Mouse (Mus musculus) MEL (cell line): ENCODE measurements around the gene Gfm1. TPM values are rescaled to one million over a fixed set of nuclear protein-coding genes. Genes with fewer than 3 reads are reported as not detected.

Experiments used
- DNase-seq: peaks from one replicate; pipeline ENCODE4 v3.0.0; 2011; ENCODE audit warnings: low read depth, low spot score
- H3K27ac ChIP-seq: 2 replicates; pipeline ENCODE4 v1.5.1; 2012; ENCODE audit warnings: low read depth, mild to moderate bottlenecking, control low read depth, low read length, moderate library complexity; ENCODE audit not compliant: control insufficient read depth
- H3K27me3 ChIP-seq, 2 experiments: fragments of 150-350 bp in 1 of 2; sonication (generic) in 1 of 2; 2 replicates each; pipeline ENCODE4 v1.6.1; 2012; ENCODE audit warnings: low read length in 2 of 2, mild to moderate bottlenecking in 2 of 2, improper control_type of control experiment in 1 of 2, moderate library complexity in 1 of 2; ENCODE audit not compliant: insufficient read depth in 2 of 2, control insufficient read depth in 1 of 2
- H3K36me3 ChIP-seq, 2 experiments: 2 replicates each; pipeline ENCODE4 v1.6.1; 2012 to 2014; ENCODE audit warnings: low read length in 2 of 2, improper control_type of control experiment in 1 of 2, inconsistent platforms in 1 of 2, mild to moderate bottlenecking in 1 of 2; ENCODE audit not compliant: insufficient read depth in 2 of 2, control insufficient read depth in 1 of 2
- H3K4me1 ChIP-seq, 2 experiments: fragments of 150-350 bp in 1 of 2; sonication (generic) in 1 of 2; 2 replicates each; pipeline ENCODE4 v1.6.1; 2012; ENCODE audit warnings: low read length in 2 of 2, improper control_type of control experiment in 1 of 2, mild to moderate bottlenecking in 1 of 2; ENCODE audit not compliant: insufficient read depth in 2 of 2, control insufficient read depth in 1 of 2
- H3K4me3 ChIP-seq, 2 experiments: fragments of 150-350 bp in 1 of 2; sonication (generic) in 1 of 2; 2 replicates each; pipeline ENCODE4 v1.5.1; 2012; ENCODE audit warnings: low read depth in 2 of 2, low read length in 2 of 2, mild to moderate bottlenecking in 2 of 2, moderate library complexity in 2 of 2, control low read depth in 1 of 2, improper control_type of control experiment in 1 of 2; ENCODE audit not compliant: control insufficient read depth in 1 of 2, insufficient read depth in 1 of 2
- H3K79me2 ChIP-seq: 2 replicates; pipeline ENCODE4 v1.6.1; 2012; ENCODE audit warnings: mild to moderate bottlenecking, low read length, moderate library complexity; ENCODE audit not compliant: control insufficient read depth, poor library complexity, insufficient read depth
- H3K9ac ChIP-seq: 2 replicates; pipeline ENCODE4 v1.6.1; 2012; ENCODE audit warnings: low read depth, mild to moderate bottlenecking, control low read depth, low read length, moderate library complexity; ENCODE audit not compliant: control insufficient read depth, poor library complexity, severe bottlenecking
- H3K9me3 ChIP-seq: fragments of 150-350 bp; sonication (generic); replicated peaks from 2 replicates; pipeline ENCODE4 v1.6.1; 2012; ENCODE audit warnings: mild to moderate bottlenecking, low read length, improper control_type of control experiment, moderate library complexity; ENCODE audit not compliant: insufficient read depth
- GATA1 ChIP-seq: IDR thresholded peaks from 2 replicates; pipeline ENCODE4 v1.6.1; 2011; ENCODE audit warnings: low read depth, low read length, improper control_type of control experiment
- KAT2A ChIP-seq: conservative IDR thresholded peaks from 2 replicates; pipeline ENCODE4 v1.6.1; 2012; ENCODE audit warnings: low read depth, low read length, improper control_type of control experiment, inconsistent platforms
- MAX ChIP-seq: IDR thresholded peaks from 2 replicates; pipeline ENCODE4 v1.6.1; 2011; ENCODE audit warnings: low read length, improper control_type of control experiment
- MEF2A ChIP-seq: IDR thresholded peaks from 2 replicates; pipeline ENCODE4 v1.6.1; 2014; ENCODE audit warnings: low read depth, mild to moderate bottlenecking, inconsistent platforms, low read length, improper control_type of control experiment; ENCODE audit not compliant: poor library complexity, insufficient replicate concordance, severe bottlenecking; ENCODE audit errors: extremely low read depth
- MYC ChIP-seq: IDR thresholded peaks from 2 replicates; pipeline ENCODE4 v1.6.1; 2011; ENCODE audit warnings: low read depth, mild to moderate bottlenecking, low read length, improper control_type of control experiment, moderate library complexity
- NELFE ChIP-seq: IDR thresholded peaks from 2 replicates; pipeline ENCODE4 v1.6.1; 2011; ENCODE audit warnings: low read depth, low read length, improper control_type of control experiment
- NRF1 ChIP-seq: IDR thresholded peaks from 2 replicates; pipeline ENCODE4 v1.6.1; 2014; ENCODE audit warnings: low read depth, mild to moderate bottlenecking, inconsistent platforms, low read length, improper control_type of control experiment, moderate library complexity; ENCODE audit not compliant: poor library complexity, insufficient read depth, severe bottlenecking
- POLR2A ChIP-seq, 2 experiments: IDR thresholded peaks; 2 replicates each; pipeline ENCODE4 v1.6.1; 2011 to 2012; ENCODE audit warnings: low read length in 2 of 2, mild to moderate bottlenecking in 2 of 2, control low read depth in 1 of 2, improper control_type of control experiment in 1 of 2, low read depth in 1 of 2, moderate library complexity in 1 of 2; ENCODE audit not compliant: control insufficient read depth in 1 of 2, insufficient read depth in 1 of 2, poor library complexity in 1 of 2
- POLR2AphosphoS2 ChIP-seq: IDR thresholded peaks from 2 replicates; pipeline ENCODE4 v1.6.1; 2011; ENCODE audit warnings: low read length, improper control_type of control experiment
- POLR2AphosphoS5 ChIP-seq: IDR thresholded peaks from 2 replicates; pipeline ENCODE4 v1.6.1; 2012; ENCODE audit warnings: low read depth, borderline replicate concordance, mild to moderate bottlenecking, inconsistent platforms, low read length, moderate library complexity, mixed read lengths
- TBP ChIP-seq: IDR thresholded peaks from 2 replicates; pipeline ENCODE4 v1.8.0; 2011; ENCODE audit warnings: low read depth, low read length, improper control_type of control experiment
- UBTF ChIP-seq: IDR thresholded peaks from 2 replicates; pipeline ENCODE4 v1.6.1; 2012; ENCODE audit warnings: low read depth, mild to moderate bottlenecking, inconsistent platforms, low read length, improper control_type of control experiment, moderate library complexity, borderline replicate concordance; ENCODE audit not compliant: insufficient read depth
- USF1 ChIP-seq: IDR thresholded peaks from 2 replicates; pipeline ENCODE4 v1.6.1; 2014; ENCODE audit warnings: low read depth, mild to moderate bottlenecking, inconsistent platforms, low read length, improper control_type of control experiment, moderate library complexity
- ZC3H11A ChIP-seq: IDR thresholded peaks from 2 replicates; pipeline ENCODE4 v1.6.1; 2012; ENCODE audit warnings: low read depth, mild to moderate bottlenecking, inconsistent platforms, low read length, improper control_type of control experiment
- ZKSCAN1 ChIP-seq: IDR thresholded peaks from 2 replicates; pipeline ENCODE4 v1.6.1; 2012; ENCODE audit warnings: low read depth, mild to moderate bottlenecking, inconsistent platforms, low read length, improper control_type of control experiment, moderate library complexity
- polyA plus RNA-seq, 2 experiments: library from polyadenylated mRNA; stranded (reverse) in 1 of 2; unstranded in 1 of 2; fragments of >175 nt in 1 of 2; fragments of >200 nt in 1 of 2; gene quantifications; 2 replicates each; pipeline versions ENCODE4 v1.2.1 to v1.2.4; 2012; ENCODE audit warnings: low replicate concordance in 2 of 2, low read depth in 1 of 2; ENCODE audit not compliant: insufficient read length in 2 of 2, insufficient read depth in 1 of 2, missing spikeins in 1 of 2
- total RNA-seq: library from RNA; depleted of rRNA; stranded (reverse); fragments of 300-350 nt; gene quantifications from 2 replicates; pipeline ENCODE4 v1.2.3, GENCODE M21; 2012

The Gfm1 gene
- total and polyA plus RNA-seq, 3 experiments: 95.0 to 146 TPM; not detected in 1

DNA sequence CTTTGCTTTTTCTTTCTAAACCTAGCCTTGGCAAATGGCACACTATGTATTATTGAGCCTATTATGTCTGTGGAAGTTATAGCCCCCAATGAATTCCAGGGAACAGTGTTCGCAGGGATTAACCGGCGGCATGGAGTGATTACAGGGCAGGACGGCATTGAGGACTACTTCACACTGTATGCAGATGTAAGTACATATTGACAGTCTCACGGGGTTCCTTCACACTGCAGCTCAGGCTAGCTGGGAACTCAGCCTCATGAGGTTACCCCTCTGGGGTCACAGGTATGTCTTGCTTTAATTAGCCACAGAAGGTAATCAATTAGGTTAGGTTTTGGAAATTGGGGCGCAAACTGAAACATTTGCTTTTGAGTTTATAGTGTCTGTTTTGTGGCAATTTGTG, 43.5 kb downstream of the Gfm1 start:
- Histone ChIP-seq H3K9me3 (no peaks in the 10 kb centered on the region), H3K9ac (no peak overlapping the region), H3K79me2 (no peaks in the 10 kb centered on the region), H3K36me3 (peaks cover 7 to 11% of the 10 kb centered on the region in 2 experiments), H3K4me1 (peaks cover 3 to 5% of the 10 kb centered on the region in 2 experiments), H3K4me3 (no peak overlapping the region), H3K27ac (no peak overlapping the region), H3K27me3 (no peaks in the 10 kb centered on the region)
- TF ChIP-seq MYC: no peak
- TF ChIP-seq NRF1: no peak
- TF ChIP-seq ZKSCAN1: no peak
- no peak for TF ChIP-seq GATA1
- TF ChIP-seq POLR2AphosphoS5: no peak
- TF ChIP-seq POLR2A (IDR thresholded peaks at IDR 0.05; ENCODE audit: control insufficient read depth in 1 of 2, insufficient read depth in 1 of 2, low read depth in 1 of 2, low read length in 2 of 2, poor library complexity in 1 of 2): no peak
- no peak for TF ChIP-seq NELFE
- no peak for TF ChIP-seq POLR2AphosphoS2
- TF ChIP-seq ZC3H11A: no peak
- TF ChIP-seq TBP: no peak
- TF ChIP-seq MEF2A: no peak
- no peak for TF ChIP-seq MAX
- TF ChIP-seq KAT2A: no peak
- no peak for TF ChIP-seq UBTF
- no peak for TF ChIP-seq USF1
- no peak for DNase-seq

DNA sequence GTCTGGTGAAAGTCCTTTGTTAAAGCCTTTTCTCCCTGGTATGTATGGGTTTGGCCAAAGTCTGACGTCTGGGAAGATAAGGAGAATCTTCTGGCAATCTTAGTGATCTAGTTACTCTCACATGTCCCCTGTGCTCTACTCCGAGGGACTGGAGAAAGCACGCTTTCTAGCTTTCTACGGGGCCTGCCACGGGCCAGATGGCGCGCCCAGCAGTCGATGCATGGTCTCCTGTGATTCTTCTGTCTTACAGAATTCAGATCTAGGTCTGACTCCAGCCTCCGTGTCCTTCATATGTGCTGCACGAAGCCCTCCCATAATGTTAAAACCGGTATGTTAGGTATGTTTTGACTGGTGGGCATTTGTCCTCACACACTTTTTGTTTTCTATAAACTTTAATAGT, 49.9 kb downstream of the Gfm1 start:
- Histone ChIP-seq H3K27me3 (no peaks in the 10 kb centered on the region), H3K36me3 (no peaks in the 10 kb centered on the region), H3K9me3 (no peaks in the 10 kb centered on the region), H3K27ac (no peak overlapping the region), H3K9ac (no peak overlapping the region), H3K4me3 (no peak overlapping the region), H3K4me1 (no peaks in the 10 kb centered on the region), H3K79me2 (no peaks in the 10 kb centered on the region)
- DNase-seq: no peak
- TF ChIP-seq KAT2A (no peak), NRF1 (no peak), GATA1 (no peak)
